Mouse (Mus musculus) T-helper 2 cell (primary cell): ENCODE measurements at regions not wholly inside any gene's neighbourhood (a gene's known extent, or its start where the extent isn't known, plus 50 kb on each side); places are given as distances from the start of the nearest gene placed in this dataset.

Experiments
- in situ Hi-C: fragments of 300-600 bp; cut with MboI, MseI; formaldehyde crosslinking; loops from one replicate; pipeline ENCODE4 v1.15.1; 2025; ENCODE audit warnings: high pct_unique_total_duplicates

DNA sequence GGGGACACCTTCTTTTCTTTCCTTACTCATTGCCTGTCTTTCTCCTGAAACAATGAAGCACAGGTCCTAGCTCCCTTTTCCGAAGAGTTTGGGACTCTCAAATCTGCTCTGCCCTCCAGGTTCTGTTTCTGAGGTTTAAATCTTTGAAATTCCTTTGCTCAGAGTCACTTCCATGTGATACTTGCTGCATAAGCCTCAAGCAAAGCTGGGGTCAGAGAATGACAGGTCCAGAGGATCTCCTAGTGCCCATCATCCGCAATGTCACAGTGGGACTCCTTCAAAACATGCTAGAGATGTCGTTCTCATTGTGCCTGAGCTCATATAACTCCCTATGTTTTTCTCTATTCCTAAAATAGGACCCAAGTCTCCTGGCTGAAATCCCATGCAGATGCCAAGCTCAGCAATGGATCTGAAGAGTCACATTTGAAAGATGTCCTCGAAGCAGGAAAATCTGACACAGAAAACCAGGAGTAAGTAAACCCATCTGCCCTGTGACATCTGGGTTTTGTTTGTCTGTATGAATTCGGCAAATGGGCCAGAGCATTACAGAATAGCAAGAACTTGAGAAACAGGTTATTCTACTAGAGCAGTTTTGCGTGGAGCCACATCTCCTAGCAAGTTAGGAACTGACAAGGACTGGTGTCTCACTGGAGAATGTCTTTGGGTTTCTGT lies 634.6 kb downstream of the Epha4 start:
- in situ Hi-C loops, result no loop called here

DNA sequence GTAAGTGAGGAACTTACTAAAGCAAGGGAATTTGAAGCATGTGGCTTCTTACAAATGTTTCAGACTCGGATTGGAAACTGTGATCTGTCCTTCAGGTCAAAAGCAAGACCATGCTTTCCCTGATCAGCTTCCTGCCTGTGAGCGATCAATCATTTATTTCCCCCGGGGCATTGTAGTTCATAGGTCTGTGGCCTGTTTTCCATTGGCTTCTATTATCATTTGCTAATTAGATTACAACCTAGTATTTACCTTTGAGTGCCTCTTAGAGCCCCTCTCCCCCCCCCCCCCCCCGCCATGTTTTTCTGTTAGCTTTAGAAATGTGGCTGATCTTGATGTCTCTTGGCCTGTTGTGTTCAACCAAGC lies 634.1 kb downstream of the Epha4 start:
- in situ Hi-C loops, result no loop called here

DNA sequence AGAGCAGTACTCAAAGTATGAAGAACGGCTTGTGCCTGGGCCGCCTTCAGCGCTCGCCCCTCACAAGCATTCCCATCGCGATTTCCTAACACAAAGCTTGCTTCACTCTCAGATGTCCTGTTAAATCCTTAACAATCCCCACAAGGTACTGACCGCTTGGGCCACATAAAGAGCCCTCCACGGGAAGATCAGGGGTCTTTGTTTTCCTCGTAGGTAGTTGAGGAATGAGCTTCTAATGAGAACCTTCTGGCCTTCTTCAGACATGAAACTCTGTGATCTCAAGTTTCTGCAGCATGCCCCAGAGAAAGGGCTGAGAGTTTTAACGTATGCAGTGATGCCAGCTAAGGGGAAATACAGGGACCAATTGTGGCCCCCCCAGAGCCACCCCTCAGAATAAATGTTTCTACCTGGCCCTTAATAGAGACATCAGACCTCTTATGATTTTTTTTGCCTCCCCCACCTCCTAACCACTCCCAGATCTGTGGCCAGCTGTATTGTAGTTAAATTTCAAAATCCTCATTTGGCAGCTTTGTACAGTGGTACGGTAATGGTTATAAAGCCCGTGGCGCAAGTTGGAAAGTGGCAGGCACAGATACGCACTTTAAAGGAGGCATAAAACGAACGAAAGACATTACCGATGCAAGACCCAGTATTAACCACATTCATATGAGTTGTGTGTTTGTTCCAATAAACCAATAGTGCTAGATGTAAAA lies 618.6 kb downstream of the Epha4 start:
- in situ Hi-C loops, result no loop called here

DNA sequence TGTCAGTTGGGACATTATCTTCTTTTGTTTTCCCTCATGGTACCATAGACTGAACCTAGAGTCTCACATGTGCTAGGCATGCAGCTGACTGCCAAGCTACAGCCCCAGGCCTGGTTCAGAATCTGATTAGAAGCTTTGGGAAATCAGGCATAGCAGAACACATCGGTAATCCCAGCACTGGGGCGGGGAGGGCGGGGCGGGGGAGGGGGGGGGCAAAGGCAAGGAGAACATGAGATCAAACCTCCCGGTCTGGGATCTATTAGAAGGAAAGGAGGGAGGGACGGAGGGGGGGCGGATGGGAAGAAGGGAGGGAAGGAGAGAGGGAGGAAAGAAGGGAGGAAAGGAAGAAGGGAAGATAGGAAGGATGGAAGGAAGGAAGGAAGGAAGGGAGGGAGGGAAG lies 617.5 kb downstream of the Epha4 start:
- in situ Hi-C loops, result no loop called here

DNA sequence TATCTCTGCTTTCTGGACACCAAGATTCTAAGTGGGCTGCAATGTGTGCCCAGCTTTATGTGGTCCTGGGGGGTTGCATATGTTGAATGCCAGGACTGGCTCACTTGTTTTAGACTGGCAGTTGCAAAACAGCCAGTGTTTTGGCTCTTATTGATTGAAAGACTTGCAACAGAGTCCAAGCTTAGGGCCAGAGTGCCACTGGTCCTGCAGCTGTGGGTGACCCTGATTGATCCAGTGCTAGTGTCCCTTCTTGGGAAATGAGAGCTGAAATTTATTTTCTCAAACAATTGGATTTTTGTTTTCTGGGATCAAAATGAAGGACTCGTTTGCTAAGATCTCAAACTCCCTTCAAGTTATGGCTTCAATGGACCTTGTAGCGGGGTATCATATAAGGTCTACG lies 603.4 kb downstream of the Epha4 start:
- in situ Hi-C loops, result no loop called here

DNA sequence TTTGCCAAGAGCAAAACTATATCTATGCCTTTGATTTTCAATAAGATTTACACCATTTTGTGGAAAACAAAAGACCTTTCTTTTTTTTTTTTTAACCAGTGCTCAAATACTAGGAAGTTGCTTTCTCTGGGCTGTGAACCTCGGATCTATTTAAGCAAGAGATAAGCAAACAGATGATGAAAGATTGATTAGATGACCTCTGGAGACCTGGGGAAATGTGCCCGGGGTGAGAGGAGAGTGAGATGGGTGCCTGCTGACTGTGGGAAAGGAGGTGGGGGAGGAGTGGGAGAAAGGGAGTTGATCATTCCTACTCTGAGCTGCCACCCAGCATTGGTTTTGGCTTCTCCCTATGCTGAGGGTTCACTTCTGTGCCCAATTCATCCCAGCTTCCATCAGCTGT lies 595.3 kb downstream of the Epha4 start:
- in situ Hi-C loops, result no loop called here

DNA sequence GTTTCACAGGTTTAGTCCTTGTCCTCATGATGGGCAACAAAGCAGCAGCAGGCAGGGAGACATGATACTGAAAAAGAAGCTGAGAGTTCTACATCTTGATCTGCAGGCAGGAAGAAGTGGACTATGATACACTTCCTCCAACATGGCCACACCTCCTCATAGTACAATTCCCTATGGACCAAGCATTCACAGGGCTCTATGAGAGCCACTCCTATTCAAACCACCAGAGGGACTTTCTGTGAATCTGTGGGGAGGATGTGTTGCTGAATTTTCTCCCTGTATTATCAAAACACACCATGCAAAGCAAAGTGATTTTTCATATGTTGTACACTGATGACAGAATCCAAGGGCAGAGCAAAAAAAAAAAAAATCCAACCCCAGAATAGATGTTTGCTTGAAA lies 594.3 kb downstream of the Epha4 start:
- in situ Hi-C loops, result no loop called here

DNA sequence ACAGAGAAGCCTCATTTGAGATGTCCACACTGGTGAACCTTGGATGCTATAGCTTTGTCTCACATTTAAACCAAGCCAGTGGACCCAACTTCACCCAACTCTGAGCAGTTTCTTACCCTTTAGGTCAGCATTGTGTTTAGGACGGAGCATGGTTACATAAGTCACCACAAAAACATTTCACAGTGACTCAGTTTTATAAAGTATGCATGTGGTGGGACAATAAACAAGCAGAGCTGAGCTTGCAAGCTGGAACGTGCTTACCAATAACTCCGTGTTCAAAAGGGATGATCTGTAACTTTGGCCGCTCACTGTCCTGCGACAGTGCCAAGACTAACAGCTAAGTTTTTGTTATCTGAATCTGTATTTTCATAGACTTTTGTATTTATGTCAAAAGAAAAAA lies 587.8 kb downstream of the Epha4 start:
- in situ Hi-C loops, result no loop called here

DNA sequence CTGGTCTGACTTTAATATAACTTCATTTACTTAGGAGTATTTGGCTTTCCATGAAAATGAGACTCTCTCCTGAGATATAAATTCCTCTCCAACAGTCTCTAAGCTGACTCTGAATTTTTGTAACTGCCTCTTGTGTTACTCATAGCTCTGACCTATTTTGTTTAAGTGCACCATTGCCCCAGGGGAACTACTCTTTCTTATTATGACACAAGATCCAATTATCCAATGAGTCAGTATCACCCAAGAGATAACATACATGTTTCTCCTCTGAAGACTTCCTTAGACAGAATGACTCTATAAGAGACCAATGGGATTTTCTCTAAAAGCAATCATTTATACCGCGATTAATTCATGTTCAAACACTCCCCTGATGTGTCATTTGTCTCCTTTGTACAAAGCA lies 586.9 kb downstream of the Epha4 start:
- in situ Hi-C loops, result no loop called here

DNA sequence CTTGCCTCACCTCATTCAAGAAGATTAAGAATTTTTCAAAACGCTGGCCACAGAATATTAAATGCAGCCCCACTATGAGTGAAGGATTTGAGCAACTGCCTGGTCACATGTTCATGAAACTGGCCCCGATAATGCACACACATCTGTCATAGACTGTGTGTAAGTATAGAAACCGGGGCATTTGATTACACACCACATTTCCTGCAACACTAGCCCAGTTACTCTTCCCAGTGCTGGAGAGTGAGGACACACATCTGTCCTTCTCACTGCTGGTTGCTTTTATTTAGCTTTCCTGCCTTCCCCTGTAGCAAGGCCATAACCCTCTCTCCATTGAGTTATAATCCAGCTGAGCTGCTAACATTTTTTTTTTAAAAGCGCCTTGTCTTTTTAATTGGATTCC lies 581.4 kb downstream of the Epha4 start:
- in situ Hi-C loops, result no loop called here

DNA sequence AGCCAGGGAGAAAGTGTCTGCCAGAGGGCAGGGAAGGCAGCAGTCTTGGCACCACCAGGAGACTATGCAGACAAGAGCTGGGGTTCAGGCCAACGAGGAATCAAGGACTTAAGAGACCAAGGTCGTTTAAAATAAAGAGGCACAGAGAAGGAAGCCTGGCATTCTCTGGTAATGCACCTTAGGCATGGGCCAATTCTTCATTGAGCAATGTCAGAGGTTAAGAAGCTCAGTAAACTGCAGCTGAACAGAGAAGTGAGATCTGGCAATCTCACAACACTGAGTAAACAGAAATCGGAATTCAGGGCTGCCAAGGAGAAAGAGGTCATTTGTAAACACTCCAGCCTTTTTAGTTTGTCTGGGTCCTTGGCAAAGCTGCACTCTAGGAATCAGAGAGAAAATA lies 572.2 kb downstream of the Epha4 start:
- in situ Hi-C loops, result no loop called here

DNA sequence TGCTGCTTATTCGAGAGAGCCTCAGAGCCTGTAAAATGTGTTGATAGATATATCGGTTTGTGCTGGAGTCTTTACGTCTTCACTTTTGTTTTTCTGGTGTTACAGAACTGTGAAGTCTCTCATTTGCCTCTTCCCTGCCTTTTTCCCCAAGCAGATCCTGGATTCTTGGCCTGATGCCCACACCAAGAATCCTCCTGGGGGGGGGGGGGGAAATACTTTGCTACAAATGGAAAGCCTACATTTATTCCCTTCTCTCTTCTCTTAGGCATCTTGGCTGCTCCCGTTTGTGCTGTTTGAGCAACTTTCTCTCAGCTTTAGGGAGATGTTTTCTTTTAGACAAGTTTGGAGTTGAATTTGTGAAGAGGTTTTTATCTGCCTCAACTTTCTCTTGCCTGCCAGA lies 570.8 kb downstream of the Epha4 start:
- in situ Hi-C loops, result no loop called here

DNA sequence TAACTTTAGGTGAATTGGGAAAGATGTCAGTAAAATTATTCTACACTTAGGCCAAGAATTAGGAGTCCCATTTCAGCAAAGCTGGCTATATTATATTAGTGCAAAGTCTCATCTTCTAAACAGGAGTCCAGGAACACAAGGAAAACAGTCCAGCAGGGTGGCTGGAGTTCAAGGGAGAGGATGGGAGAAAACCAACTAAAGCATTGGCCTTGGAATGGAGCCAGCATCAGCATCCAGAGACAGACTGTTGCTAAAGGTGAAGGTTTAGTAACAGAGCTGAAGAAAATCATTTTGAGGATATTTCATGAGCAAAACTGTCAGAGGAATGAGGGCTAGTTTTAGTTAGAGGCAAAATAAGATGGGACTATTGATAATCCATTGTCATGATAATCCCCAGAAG lies 559.9 kb downstream of the Epha4 start:
- in situ Hi-C loops, result no loop called here

DNA sequence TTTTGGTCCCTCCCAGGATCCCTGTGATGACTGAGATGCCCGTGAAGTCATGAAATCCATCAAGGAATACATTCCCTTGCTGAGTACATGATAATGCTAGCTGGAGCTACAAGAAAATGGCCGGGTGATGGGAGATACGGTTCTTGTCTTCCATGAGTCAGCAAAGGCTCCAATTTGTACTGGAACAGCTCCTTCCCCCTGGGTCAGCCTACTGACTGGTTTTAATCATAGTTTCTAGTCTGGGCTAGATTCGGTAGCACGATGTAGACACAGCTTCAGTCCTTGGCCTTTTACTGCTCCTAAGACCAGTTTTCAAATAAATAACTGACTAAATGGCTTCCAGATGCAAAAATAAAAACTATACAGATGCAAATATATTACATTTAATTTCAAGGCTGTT lies 557.5 kb downstream of the Epha4 start:
- in situ Hi-C loops, result no loop called here

DNA sequence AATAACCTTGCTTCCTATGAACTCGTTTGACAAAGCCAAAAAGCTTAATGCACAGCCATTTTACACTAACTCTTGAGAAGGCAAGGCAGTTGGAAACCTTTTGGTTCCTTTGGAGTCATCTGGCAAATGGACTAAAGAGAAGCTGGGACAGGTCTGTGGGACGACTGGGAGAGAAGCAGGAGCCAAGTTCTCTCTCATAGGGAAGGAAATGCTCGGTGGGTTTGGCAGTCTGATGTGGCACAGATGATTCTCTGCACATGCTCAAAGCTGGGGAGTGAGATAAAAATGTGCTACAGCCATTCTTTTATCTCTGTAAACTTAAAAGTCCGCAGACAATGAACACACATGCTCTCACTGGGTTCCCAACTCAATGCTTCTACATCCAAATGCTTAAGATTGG lies 556.2 kb downstream of the Epha4 start:
- in situ Hi-C loops, result no loop called here

DNA sequence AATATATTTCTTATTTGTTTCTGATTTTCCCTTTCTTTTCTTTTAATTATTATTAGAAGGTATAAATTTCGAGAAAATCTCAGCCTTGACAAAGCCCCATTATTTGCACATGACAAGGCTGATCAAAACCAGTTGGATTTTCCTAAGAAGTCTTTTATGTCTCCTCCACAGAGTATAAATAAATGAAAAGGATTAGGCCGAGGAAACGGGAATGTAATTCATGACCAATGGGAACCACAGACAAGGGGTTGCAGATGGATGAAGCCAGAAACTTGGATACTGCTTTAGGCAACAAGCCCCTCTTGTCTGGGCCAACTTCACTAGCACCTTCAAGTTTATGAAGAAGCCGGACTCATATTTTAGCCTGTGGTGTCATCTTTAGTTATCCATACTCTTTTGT lies 542.4 kb downstream of the Epha4 start:
- in situ Hi-C loops, result no loop called here

DNA sequence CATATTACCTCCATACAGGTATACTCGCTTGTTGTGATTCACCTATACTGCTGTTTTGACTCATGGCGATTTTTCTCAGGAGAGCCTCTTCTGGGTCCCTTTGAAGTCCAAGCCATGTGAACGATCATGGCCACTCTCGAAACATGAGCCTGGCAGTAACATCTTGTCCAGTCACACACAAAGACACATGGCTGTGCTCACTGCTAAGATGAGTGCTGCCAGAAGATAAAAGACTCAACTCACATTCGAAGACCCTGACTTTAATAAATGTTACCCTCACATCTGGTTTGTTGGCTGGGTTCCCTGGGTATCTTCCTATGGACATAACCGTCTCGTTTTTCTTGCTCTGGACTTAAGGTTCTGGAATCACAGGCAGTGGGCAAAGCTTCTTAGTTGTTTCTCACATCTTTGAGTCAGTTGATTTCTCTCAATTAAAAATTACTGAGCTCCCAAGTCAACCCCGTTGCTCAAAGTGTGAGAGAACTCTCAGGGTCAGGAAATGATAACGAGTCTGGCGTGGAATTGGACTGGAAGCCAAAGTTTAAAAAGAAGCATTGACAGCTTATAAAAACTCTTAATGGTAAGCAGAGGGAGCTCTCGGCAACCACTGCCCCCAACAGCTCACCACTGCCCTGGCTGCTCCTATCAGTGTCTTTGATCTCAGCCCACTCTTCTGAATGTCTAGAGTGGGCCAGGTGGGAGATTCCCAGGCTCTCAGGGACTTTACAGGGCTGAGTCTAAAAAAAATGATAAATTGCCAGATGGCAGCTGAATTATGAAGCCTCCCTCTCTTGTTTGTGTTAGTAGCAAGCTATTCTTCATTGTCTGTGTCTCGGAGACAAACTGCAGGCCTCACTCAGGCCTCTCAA lies 539.6 kb downstream of the Epha4 start:
- in situ Hi-C loops, result no loop called here

DNA sequence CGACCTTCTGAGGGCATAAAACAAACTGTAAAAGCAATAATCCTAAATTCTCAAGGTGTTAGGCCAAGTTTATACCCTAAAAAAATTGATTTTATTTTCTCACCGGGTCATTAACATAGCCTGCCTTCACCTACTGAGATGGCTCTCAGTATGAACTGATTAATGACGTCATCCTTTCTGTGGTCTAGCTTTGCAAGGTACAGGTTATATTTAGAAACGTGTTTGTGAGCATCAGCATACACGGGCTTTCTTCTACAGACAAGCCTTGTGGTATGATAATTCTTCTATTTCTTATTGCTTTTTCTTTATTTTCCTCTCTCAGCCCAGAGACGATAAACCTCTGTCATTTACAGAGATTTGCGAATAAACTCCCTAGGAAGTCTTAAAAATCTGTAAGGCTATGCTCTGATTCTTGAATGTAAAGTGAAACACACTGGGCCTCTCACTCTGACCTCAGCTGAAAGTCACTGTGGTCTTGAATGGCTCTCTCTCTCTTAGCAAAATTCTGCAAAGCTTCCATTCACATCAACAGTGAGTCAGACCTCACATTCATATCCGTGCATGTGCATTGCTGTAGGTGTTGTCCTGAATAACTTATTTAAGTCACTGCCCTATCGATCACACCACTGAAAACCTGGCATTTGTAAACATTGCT lies 534.3 kb downstream of the Epha4 start:
- in situ Hi-C loops, result no loop called here

DNA sequence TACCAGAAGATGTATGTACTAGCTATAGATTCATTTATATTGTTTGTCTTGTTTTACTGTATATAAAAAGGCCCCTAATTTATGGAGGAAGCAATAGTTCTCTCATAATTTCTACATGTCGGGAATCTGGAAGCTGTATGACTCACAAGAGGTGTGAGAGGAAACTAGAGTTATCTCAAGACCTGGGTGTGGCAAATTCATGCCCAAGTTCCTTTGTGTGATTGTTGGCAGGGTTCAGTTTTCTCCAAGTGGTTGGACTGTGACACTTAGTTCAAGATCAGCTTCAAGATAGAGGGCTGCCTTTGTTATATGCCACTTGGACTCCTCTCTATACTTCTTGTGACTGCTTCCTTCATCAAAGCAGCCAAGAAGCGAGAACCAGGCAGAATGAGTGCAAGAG lies 521.1 kb downstream of the Epha4 start:
- in situ Hi-C loops, result no loop called here

DNA sequence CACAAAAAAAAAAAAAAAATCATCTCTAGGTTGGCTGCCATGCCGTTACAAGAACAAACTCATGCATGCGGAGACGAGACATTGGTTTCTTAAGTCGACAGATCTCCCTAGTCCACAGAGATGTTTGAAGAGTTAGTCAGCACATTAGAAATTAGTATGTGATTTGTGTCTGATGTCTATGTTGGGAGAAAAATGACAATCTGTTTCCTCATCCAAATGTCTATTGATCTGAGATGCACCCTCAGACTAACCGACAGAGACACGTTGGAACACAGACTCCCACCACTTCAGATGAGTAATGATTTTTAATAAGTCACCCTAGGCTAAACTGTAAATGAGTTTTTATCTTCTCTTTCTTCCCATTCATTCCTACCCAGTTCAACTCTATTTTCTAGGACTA lies 506.9 kb downstream of the Epha4 start:
- in situ Hi-C loops, result no loop called here

DNA sequence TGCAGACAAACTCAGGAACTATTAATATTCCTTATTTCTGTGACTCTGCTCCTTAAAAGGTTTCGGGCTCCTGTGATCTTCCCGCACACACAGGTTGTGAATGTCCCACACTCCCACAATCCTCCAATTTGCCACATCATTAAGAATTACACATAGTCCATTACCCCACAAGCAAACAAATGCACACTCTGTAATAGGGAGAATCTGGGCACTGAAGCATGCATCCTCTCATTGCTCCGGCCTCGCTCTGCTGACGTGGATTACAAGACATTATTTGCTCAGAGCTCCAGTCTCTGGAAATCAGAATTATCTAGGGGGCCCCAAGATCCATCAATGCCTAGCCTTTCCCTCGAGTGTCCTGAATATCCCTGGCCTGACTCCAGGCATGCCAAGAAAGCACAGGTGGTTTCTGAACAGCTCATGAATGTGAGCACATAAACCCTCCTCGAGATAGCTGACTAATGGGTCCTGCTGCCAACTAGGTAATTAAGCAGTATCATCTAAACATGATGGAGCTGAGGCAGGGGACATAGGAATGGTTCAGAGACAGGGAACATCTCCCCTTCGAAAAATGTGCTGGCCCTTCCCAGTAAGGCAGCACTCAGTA lies 504.2 kb downstream of the Epha4 start:
- in situ Hi-C loops, result no loop called here

DNA sequence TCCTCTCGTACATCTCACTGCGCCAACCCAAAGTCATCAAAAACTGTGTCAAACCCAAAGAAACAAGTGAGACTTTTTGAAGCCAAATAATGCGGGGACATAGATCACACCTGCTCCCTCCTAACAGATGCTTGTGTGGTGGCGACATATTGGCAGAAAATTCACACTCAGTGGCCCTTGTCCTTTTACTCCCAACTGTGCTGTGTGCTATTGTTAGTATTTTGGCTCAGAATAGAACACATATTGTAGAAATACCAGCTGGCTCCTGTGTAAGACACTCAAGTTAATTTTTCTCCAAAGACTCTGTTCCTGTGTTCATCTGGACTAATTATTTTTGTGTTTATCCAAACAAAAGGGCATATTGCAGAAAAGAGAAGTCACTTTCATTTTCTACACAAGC lies 487.2 kb downstream of the Epha4 start:
- in situ Hi-C loops, result no loop called here
